Mouse (Mus musculus): Measurements from ENCODE around the gene A1cf. TPM values are rescaled to one million over a fixed set of nuclear protein-coding genes. Genes with fewer than 3 reads are reported as not detected.

Gene A1cf
- polyA plus RNA-seq, 1 experiment from 2014 or later: not detected

DNA sequence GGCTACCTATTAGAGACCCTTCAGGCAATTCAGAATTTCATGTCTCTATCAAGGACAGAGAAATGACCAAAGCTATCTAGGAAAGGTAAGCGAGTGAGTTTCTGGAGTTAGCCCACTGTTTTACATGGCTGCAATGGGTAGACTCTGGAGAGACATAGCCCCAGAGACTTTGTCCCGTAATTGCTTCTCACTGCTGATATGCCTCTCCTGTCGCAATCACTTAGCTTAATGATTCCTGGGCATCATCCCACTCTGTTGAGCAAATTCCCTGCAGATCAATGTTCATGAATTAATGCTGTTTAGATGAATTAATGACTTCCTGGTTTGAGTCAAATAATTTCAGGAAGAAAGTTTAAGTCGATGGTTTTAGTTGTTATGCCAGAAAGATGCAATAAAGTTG is 86.1 kb downstream of the A1cf start:
- Histone ChIP-seq H3K36me3 (no peaks in the 10 kb centered on the region), H3K9ac (no peak overlapping the region), H3K27ac (no peak overlapping the region), H3K4me2 (replicated peaks) (no peak overlapping the region), H3K9me3 (no peaks in the 10 kb centered on the region), H3K4me3 (no peak overlapping the region), H3K4me1 (no peaks in the 10 kb centered on the region), H3K27me3 (replicated peaks) (no peaks in the 10 kb centered on the region)
- WGBS: 91% methylated on average over 4 of the region's 4 CpGs
- no peak for ATAC-seq (ENCODE audit: low FRiP score, low read depth)

DNA sequence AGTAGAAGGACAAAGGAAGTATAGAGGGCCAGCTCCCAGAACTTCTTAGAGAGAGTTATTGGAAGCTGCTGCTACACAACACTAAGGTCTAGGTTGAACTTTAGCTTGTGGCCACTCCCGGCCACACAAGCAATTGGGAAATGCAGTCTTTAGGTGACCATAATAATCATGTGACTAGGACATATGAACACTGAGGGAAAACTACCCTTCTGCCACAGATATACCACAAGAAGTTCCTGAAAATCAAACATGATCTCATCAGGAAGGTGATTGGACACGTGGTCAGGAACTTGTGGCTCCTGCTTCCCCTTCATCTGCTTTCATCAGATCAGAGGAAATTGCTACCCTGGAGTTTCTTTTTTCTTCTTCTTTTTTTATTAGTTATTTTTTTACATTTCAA is 87.8 kb downstream of the A1cf start:
- H3K27ac ChIP-seq: no peak overlapping the region
- H3K9ac ChIP-seq: no peak overlapping the region
- no peaks in the 10 kb centered on the region for H3K27me3 ChIP-seq (replicated peaks)
- H3K4me1 ChIP-seq: no peaks in the 10 kb centered on the region
- no peak overlapping the region for H3K4me3 ChIP-seq
- H3K36me3 ChIP-seq: no peaks in the 10 kb centered on the region
- ATAC-seq (ENCODE audit: low FRiP score, low read depth): no peak
- no peaks in the 10 kb centered on the region for H3K9me3 ChIP-seq
- H3K4me2 ChIP-seq (replicated peaks): no peak overlapping the region
- WGBS: 74% methylated on average over 2 of the region's 2 CpGs

DNA sequence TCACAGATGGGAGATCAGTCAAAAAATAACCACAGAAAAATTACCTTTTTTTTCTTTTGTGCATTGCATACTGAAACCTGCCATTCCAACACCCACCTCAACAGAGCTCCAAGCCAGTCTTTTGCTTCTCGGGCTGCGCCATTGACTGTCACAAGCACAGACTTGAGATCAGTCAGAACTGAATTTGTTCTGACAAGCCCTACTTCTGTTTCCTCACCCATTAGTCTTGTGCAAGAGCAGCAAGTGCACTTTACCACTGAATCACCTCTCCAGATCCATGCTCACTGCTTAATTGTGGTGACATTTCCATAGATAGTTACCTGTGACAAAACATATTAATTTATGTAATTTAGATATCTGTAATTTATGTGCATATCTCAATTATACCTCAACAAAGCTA is 91.9 kb downstream of the A1cf start:
- WGBS: 93% methylated on average over 2 of the region's 2 CpGs
- no peak overlapping the region for H3K27ac ChIP-seq
- no peaks in the 10 kb centered on the region for H3K27me3 ChIP-seq (replicated peaks)
- no peaks in the 10 kb centered on the region for H3K9me3 ChIP-seq
- H3K4me3 ChIP-seq: no peak overlapping the region
- H3K4me1 ChIP-seq: no peaks in the 10 kb centered on the region
- H3K36me3 ChIP-seq: no peaks in the 10 kb centered on the region
- H3K4me2 ChIP-seq (replicated peaks): no peak overlapping the region
- no peak for ATAC-seq (ENCODE audit: low FRiP score, low read depth)
- no peak overlapping the region for H3K9ac ChIP-seq

DNA sequence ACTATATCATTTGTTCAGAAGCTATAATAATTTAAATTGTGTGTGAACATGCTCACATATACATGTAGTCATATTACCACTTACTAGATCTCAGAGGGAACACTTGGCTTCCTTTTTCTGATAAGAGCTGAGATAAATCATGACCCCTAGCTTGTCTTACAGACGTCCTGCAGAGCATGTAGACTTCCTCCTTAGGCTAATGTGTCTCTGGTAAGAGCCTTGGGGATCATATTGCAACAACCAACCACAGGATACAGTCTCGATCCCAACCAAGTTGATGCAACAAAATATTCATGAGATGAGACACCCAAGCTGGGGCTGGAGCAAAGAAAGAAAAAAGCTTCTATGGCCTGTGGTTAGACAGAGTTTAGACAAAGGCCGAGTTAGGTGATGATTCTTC is 94.6 kb downstream of the A1cf start:
- no peaks in the 10 kb centered on the region for H3K36me3 ChIP-seq
- no peaks in the 10 kb centered on the region for H3K4me1 ChIP-seq
- no peak overlapping the region for H3K27ac ChIP-seq
- no peak overlapping the region for H3K4me3 ChIP-seq
- H3K9ac ChIP-seq: no peak overlapping the region
- H3K4me2 ChIP-seq (replicated peaks): no peak overlapping the region
- H3K9me3 ChIP-seq: no peaks in the 10 kb centered on the region
- ATAC-seq (ENCODE audit: low FRiP score, low read depth): no peak
- no peaks in the 10 kb centered on the region for H3K27me3 ChIP-seq (replicated peaks)
- WGBS: 58% methylated on average over 3 of the region's 3 CpGs

DNA sequence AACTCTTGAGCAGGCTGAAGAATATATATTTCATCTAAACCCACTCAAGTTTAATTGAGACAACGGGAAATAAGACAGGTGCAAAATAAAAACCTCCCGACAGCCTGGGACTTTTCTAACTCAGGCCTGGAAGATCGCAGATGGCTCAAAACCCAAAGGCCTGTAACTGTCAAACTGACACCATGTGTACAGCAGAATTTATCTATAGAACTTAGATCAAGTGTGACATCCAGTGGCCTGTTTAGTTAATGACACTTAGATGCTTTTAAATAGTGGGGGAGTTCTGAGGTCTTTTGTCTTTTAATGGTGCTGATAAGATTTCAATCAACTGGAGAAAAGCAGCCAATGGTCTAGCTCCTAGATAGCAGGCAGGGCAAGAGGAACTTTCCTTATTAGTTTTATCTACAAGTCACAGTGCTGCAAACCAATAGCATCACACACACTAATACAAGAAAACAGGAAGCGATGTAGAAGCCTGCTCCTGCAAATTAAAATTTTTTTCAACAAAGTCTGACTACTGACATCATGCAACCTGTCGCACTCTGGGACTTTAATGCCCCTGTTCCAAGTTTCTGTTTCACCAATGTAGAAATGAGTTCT is 99.5 kb downstream of the A1cf start:
- Histone ChIP-seq H3K36me3 (no peaks in the 10 kb centered on the region), H3K9me3 (no peaks in the 10 kb centered on the region), H3K27me3 (replicated peaks) (no peaks in the 10 kb centered on the region), H3K4me1 (no peaks in the 10 kb centered on the region), H3K4me2 (replicated peaks) (no peak overlapping the region), H3K27ac (no peak overlapping the region), H3K4me3 (no peak overlapping the region), H3K9ac (no peak overlapping the region)
- WGBS: 80% methylated on average over 5 of the region's 5 CpGs
- no peak for ATAC-seq (ENCODE audit: low FRiP score, low read depth)

DNA sequence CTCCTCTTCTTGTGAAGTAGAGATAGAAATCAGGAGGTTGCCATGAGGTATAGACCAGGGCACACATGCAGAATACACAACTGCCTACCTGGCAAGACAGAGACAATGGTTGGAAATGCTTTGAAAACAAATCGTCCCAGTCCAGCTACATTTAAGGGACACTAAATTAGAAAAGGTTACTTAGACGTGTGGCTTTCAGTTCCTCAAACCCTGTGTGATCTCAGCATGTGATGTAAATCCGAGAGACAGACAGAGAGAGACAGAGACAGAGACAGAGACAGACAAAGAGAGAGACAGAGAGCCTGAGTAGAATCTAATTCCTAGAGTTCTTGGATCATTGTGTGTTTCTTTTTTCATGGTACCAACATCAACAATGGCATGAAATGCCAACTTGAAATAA is 102.8 kb downstream of the A1cf start:
- no peak for ATAC-seq (ENCODE audit: low FRiP score, low read depth)
- no peak overlapping the region for H3K4me2 ChIP-seq (replicated peaks)
- no peak overlapping the region for H3K9ac ChIP-seq
- no peaks in the 10 kb centered on the region for H3K36me3 ChIP-seq
- no peaks in the 10 kb centered on the region for H3K27me3 ChIP-seq (replicated peaks)
- no peak overlapping the region for H3K27ac ChIP-seq
- H3K4me1 ChIP-seq: 0 out of 2 replicates have a peak, but pooled peaks cover 2% of the 10 kb centered on the region
- H3K9me3 ChIP-seq: no peaks in the 10 kb centered on the region
- WGBS: 62% methylated on average over 3 of the region's 3 CpGs
- H3K4me3 ChIP-seq: no peak overlapping the region

DNA sequence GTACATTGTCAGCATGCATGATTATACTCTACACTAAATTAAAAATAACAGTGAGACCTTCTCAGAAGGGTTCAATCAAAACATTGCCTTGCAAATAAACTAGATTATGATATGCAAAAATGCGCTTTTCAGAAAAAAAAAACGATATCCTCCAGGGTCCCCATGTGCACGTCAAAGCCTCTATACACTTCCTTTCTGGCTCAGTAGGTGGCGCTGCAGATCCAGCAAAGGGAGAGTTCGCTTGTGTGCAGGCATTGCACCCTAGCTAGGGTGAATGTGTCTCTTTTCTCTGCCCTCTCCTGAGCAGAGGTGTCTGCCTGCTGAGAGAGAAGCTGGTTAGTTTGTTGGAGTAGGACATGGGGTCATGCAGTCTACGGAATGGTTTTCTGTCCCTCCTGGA is 103.4 kb downstream of the A1cf start:
- H3K4me3 ChIP-seq: no peak overlapping the region
- H3K9me3 ChIP-seq: no peaks in the 10 kb centered on the region
- no peak overlapping the region for H3K4me2 ChIP-seq (replicated peaks)
- no peaks in the 10 kb centered on the region for H3K36me3 ChIP-seq
- 15% methylated on average over 6 of the region's 6 CpGs for WGBS
- peak; percentile 90 for ATAC-seq (ENCODE audit: low FRiP score, low read depth)
- no peaks in the 10 kb centered on the region for H3K27me3 ChIP-seq (replicated peaks)
- no peak overlapping the region for H3K27ac ChIP-seq
- H3K9ac ChIP-seq: no peak overlapping the region
- 0 out of 2 replicates have a peak, but pooled peaks cover 2% of the 10 kb centered on the region for H3K4me1 ChIP-seq

DNA sequence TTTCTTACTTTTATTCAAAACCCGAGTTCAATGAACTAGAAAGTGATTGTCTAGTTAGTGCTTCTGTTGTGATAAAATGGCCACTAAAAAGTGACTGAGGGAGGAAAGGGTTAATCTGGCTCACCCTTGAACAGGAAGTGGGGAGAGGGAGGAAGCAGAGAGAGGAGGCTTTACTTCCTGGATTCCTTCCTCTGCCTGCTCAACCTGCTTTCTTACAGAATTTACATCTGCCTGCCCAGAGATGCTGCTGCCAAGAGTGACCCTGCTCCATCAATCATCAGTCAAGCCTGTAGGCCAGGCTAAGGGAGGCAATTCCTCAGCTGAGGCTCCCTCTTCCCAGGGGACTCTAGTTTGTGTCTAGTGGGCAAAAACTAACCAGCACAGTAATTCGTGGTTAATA is 107.3 kb downstream of the A1cf start:
- WGBS: 70% methylated on average over 2 of the region's 2 CpGs
- no peaks in the 10 kb centered on the region for H3K27me3 ChIP-seq (replicated peaks)
- H3K4me1 ChIP-seq: 0 out of 2 replicates have a peak, but pooled peaks cover 2% of the 10 kb centered on the region
- no peaks in the 10 kb centered on the region for H3K9me3 ChIP-seq
- ATAC-seq (ENCODE audit: low FRiP score, low read depth): no peak
- no peak overlapping the region for H3K4me3 ChIP-seq
- H3K36me3 ChIP-seq: no peaks in the 10 kb centered on the region
- no peak overlapping the region for H3K27ac ChIP-seq
- H3K9ac ChIP-seq: no peak overlapping the region
- H3K4me2 ChIP-seq (replicated peaks): no peak overlapping the region

DNA sequence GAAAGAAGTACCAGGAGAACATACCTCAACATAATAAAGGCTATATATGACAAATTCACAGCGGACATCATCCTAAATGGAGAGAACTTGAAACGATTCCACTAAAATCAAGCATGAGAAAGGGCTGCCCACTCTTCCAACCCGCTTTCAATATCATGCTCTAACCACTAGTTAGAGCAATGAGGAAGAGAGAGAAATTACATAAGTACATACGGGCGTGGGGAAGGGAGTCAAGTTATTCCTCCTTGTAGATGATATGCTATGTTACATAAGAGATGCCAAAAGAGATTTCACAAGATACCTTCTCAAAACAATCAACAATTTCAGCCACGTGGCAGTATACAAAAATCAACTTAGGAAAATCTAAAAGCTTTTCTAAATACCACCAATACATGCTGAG is 122.5 kb downstream of the A1cf start:
- Histone ChIP-seq H3K36me3 (no peaks in the 10 kb centered on the region), H3K4me3 (no peak overlapping the region), H3K27me3 (replicated peaks) (no peaks in the 10 kb centered on the region), H3K27ac (no peak overlapping the region), H3K4me1 (no peaks in the 10 kb centered on the region), H3K9ac (no peak overlapping the region), H3K4me2 (replicated peaks) (no peak overlapping the region), H3K9me3 (no peaks in the 10 kb centered on the region)
- WGBS: 91% methylated on average over 6 of the region's 6 CpGs
- ATAC-seq (ENCODE audit: low FRiP score, low read depth): no peak

DNA sequence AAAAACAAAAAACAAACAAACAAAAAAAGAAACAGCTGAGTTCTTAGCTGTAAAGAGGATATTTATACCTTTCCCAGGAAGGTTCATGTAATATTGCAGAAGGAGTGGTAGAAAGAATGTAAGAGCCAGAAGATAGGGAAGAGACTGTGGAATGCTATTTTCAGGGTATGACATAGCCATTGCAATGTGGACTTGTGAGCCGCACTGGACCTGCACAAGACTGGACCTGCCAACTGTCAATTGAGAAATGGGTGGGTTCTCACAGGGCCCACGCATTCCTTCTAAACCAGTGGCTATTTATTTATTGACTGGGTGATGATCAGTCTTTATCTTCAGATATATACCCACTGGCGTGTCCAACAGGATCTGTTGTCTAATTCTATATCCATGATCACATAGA is 128.4 kb downstream of the A1cf start:
- H3K36me3 ChIP-seq: no peaks in the 10 kb centered on the region
- no peaks in the 10 kb centered on the region for H3K4me1 ChIP-seq
- no peak overlapping the region for H3K4me2 ChIP-seq (replicated peaks)
- 94% methylated on average over 3 of the region's 3 CpGs for WGBS
- H3K9ac ChIP-seq: no peak overlapping the region
- no peak for ATAC-seq (ENCODE audit: low FRiP score, low read depth)
- H3K9me3 ChIP-seq: no peaks in the 10 kb centered on the region
- no peaks in the 10 kb centered on the region for H3K27me3 ChIP-seq (replicated peaks)
- no peak overlapping the region for H3K4me3 ChIP-seq
- H3K27ac ChIP-seq: no peak overlapping the region

Other genes starting within 250 kb of the A1cf start
- 9.8 and 11.5 TPM in 2 replicates for gene Prkg1, start 103.7 kb upstream of the A1cf start, polyA plus RNA-seq (2016; fragmentation: Nextera tagmentation; extraction: Ambion mirVana)
- gene Asah2, start 239.4 kb downstream of the A1cf start, polyA plus RNA-seq (2016; fragmentation: Nextera tagmentation; extraction: Ambion mirVana): 0.72 and 0.77 TPM in 2 replicates